Mouse (Mus musculus) megakaryocyte, embryonic 14.5 days (primary cell): ENCODE measurements around the gene Sgpp2. TPM values are rescaled to one million over a fixed set of nuclear protein-coding genes. Genes with fewer than 3 reads are reported as not detected.

Experiments
- H3K27me3 ChIP-seq: replicated peaks from 2 replicates; pipeline ENCODE3; 2012; ENCODE audit warnings: inconsistent platforms
- H3K36me3 ChIP-seq: replicated peaks from 2 replicates; pipeline ENCODE3; 2012; ENCODE audit warnings: low read length, inconsistent platforms, mixed read lengths
- H3K4me1 ChIP-seq: 2 replicates; pipeline ENCODE4 v1.6.1; 2012; ENCODE audit warnings: inconsistent platforms
- H3K4me3 ChIP-seq: replicated peaks from 2 replicates; pipeline ENCODE3; 2012; ENCODE audit warnings: moderate library complexity, mild to moderate bottlenecking, inconsistent platforms
- H3K9me3 ChIP-seq: 2 replicates; pipeline ENCODE4 v1.6.1; 2012; ENCODE audit warnings: inconsistent platforms
- FLI1 ChIP-seq: IDR thresholded peaks from 2 replicates; pipeline ENCODE4 v1.6.1; 2012; ENCODE audit warnings: low read length, inconsistent platforms, mixed read lengths
- GATA1 ChIP-seq: IDR thresholded peaks from 3 replicates; pipeline ENCODE4 v1.6.1; 2012; ENCODE audit warnings: mixed read lengths, low read length, inconsistent platforms, borderline replicate concordance
- polyA plus RNA-seq: library from polyadenylated mRNA; stranded (reverse); fragments of >175 nt; gene quantifications from 2 replicates; pipeline ENCODE4 v1.2.3, GENCODE M21; 2012; ENCODE audit warnings: low replicate concordance; ENCODE audit not compliant: insufficient read depth

Sgpp2 gene
- polyA plus RNA-seq, 1 experiment = not detected

DNA sequence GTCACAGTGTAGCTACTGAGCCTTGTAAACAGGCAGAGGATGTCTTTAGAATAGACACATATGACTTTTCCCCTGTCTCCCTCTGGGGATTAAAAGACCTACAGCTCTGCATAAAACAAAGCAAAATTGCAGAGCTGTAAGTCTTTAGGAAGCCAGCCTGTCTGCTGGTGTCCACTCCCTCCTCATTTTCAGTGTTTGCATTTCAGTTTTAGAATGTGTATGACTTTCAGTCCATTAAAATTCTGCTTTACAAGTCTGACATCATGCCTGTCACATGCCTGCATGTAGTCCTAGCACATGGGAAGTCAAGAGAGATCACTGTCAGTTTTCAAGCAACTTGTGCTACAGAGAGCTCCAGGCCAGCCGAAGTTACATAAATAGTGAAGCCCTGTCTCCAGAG is 47.7 kb downstream of the Sgpp2 start:
- Histone ChIP-seq H3K4me3 (no peak overlapping the region), H3K4me1 (no peaks in the 10 kb centered on the region), H3K27me3 (peaks cover 2% of the 10 kb centered on the region)

DNA sequence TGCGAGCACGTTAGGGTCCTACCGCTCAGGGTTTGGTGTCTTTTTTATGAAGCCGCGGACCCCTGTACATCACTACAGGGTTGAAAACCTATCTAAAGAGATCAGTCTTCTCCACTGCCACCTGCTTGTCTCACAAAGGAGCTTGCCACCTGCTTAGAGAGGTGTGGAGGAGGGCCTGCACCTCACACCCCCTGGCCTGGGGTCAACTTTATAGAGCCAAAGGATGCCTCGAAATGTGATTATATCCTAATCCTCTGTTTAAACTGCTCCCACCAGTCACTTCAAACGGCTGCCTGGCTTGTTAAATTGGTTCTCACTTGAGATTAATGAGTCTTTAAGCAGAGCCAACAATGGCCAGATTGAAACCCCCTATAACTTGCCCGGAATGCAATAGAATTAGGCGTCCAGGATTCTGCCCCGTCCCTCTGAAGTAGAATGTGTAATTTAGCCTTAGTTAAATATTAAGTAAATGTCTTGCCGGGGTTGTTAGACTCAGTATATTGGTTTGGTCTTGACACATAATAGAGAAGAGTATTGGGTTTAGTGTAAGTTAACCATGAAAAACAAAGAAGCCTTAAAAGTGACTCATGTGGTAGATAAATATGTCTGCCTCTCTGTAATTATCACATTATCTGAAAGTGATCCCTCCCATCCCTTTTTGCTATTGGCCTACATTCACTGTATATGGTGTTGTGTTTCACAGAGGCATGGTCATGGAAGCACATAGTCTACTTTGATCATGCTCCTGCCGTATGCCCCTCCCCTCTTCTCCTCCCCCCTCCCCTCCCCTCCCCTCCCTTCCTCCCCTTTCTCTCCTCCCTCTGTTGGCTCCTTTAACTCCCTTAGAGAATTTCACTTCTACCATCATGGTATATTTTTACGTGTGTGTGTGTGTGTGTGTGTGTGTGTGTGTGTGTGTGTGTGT is 54.1 kb downstream of the Sgpp2 start:
- Histone ChIP-seq H3K4me3 (no peak overlapping the region), H3K9me3 (0 out of 2 replicates have a peak, but pooled peaks cover 3% of the 10 kb centered on the region), H3K36me3 (no peaks in the 10 kb centered on the region), H3K4me1 (no peaks in the 10 kb centered on the region), H3K27me3 (peaks cover 4% of the 10 kb centered on the region)
- TF ChIP-seq FLI1 (no peak), GATA1 (no peak)

More for the DNA sequence above, 47.7 kb downstream of the Sgpp2 start:
- no peaks in the 10 kb centered on the region for H3K36me3 ChIP-seq
- TF ChIP-seq FLI1 (no peak), GATA1 (no peak)
- no peaks in the 10 kb centered on the region for H3K9me3 ChIP-seq

DNA sequence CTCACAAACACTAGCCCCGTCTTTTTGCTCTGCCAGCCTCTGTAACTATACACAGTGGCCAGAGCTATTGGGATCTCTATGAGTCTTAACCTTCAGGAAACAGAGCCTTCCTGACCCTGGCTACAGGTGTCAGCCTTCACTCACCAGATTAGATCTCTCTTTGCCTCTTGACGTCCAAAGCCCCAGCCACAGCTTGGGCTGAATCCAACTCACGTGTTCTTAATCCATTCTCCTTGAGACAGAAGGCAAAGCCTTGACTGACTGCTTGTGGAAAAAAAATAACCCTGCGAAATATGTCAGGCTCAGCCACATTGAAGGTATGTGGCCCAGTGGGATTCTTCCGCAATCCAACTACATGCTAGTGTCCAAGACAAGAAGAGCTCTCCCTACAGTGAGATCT is 57.7 kb downstream of the Sgpp2 start:
- no peak for TF ChIP-seq GATA1
- no peak for TF ChIP-seq FLI1
- peaks cover 9% of the 10 kb centered on the region for H3K27me3 ChIP-seq
- no peak overlapping the region for H3K4me3 ChIP-seq
- H3K9me3 ChIP-seq = 0 out of 2 replicates have a peak, but pooled peaks cover 3% of the 10 kb centered on the region
- H3K4me1 ChIP-seq = no peaks in the 10 kb centered on the region
- H3K36me3 ChIP-seq = no peaks in the 10 kb centered on the region

DNA sequence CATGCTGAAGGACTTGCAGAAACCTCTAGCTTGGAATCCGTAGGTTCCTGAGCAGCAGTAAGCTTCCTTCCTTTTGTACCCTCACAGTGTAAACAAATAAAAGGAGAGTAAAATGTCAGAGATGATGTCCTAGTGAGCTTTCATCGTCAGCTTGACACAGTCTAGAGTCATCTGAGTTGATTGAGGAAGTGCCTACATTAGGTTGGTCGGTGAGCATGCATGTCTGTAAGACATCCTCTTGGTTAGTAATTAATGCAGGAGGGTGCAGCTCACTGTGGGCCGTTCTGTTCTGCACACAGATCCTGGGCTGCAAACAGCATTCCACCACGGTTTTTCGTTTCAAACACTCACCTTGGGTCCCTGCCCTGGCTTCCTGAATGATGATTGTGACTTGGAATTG is 60.0 kb downstream of the Sgpp2 start:
- no peaks in the 10 kb centered on the region for H3K36me3 ChIP-seq
- no peaks in the 10 kb centered on the region for H3K4me1 ChIP-seq
- H3K9me3 ChIP-seq = 0 out of 2 replicates have a peak, but pooled peaks cover 2% of the 10 kb centered on the region
- no peak overlapping the region for H3K4me3 ChIP-seq
- H3K27me3 ChIP-seq = peaks cover 6% of the 10 kb centered on the region
- TF ChIP-seq GATA1 (no peak), FLI1 (no peak)

DNA sequence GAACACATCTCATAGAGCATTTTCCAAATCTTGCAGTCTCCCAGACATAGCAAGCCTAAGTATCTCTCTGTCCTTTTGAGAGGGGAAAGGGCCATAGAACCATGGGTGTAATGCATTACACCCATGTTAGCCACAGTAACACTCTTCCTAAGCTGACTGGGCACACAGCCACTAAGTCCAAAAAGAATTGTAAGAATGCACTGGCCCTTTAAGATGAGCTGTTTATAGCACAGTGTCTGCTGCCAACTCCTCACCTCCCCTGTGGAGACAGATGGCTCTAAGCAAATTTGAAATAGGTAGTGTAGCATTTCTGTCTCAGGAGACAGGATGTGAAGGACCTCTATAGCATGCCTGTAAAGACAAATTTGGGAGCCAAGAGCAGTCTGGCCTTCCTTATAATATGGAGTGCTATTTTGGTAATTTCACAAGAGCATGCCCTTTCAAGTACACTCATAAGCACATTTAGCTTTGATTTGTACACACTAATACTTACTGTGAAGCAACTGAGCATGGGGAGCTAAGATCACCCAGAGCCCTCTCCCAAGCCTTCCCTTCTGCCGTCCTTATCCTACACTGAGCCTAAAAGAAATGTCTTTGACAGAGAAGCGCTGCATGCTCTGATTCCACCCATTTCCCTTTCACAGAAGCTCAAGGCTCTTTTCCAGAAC is 61.6 kb downstream of the Sgpp2 start:
- H3K9me3 ChIP-seq = no peaks in the 10 kb centered on the region
- no peaks in the 10 kb centered on the region for H3K36me3 ChIP-seq
- H3K27me3 ChIP-seq = peaks cover 6% of the 10 kb centered on the region
- no peak overlapping the region for H3K4me3 ChIP-seq
- TF ChIP-seq FLI1 = no peak
- TF ChIP-seq GATA1 = no peak
- no peaks in the 10 kb centered on the region for H3K4me1 ChIP-seq

DNA sequence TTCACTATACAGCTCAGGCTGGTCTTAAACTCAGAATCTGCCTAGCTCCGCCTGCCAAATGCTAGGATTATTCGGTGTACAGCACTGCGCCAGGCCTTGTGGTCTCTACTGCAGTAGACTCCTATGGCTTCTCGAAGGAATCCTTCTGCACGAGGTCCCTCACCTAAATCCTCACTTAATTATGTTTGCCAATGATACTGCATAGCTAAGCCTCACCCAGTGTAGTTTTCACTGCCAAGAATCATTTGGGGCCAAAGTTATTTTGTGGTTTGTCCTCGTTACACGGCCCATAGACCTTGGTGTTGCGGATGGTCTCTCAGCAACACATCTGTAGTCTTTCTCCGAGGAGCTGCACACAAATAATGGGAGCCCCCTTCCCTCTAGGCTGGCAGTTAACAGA is 62.2 kb downstream of the Sgpp2 start:
- H3K27me3 ChIP-seq = peaks cover 8% of the 10 kb centered on the region
- no peaks in the 10 kb centered on the region for H3K36me3 ChIP-seq
- no peaks in the 10 kb centered on the region for H3K4me1 ChIP-seq
- TF ChIP-seq FLI1 = no peak
- TF ChIP-seq GATA1 = no peak
- no peak overlapping the region for H3K4me3 ChIP-seq
- H3K9me3 ChIP-seq = no peaks in the 10 kb centered on the region

DNA sequence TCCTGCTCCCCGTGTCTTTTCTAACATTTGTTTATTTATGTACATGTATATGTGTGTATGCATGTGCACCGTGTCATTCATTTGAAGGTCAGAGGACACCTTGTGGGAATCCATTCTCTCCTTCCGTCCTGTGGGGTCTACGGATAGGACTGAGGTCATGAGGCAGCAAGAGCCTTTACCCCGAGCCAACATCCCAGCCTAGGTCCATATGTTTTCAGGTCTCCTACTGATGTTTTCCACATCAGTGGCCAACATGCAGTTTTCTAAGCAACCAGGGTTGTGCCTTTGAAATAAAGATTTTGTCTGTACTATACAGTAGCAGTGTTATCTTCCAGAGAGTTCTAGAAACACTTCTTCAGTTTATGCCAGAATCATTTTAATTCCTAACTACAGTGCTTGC is 63.7 kb downstream of the Sgpp2 start:
- Histone ChIP-seq H3K4me1 (no peaks in the 10 kb centered on the region), H3K9me3 (no peaks in the 10 kb centered on the region), H3K27me3 (peaks cover 8% of the 10 kb centered on the region), H3K4me3 (no peak overlapping the region), H3K36me3 (no peaks in the 10 kb centered on the region)
- TF ChIP-seq FLI1 (no peak), GATA1 (no peak)

DNA sequence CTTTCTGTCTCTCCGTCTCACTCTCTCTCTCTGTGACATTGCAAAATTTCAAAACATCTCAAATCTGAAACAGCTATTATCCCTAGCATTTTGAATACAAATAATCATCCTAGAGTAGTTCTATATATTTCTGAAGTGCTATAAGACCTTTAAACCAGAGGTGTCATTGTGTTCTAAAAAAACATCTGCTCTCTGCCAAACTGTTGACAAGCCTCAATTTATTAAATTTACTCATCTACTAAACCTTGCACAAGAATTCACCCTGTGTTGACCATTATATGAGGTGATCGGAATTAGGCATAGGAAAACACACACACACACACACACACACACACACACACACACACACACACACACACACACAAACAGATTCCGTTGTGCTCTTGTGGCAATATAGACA is 64.9 kb downstream of the Sgpp2 start:
- Histone ChIP-seq H3K9me3 (no peaks in the 10 kb centered on the region), H3K4me3 (no peak overlapping the region), H3K27me3 (peaks cover 5% of the 10 kb centered on the region), H3K36me3 (no peaks in the 10 kb centered on the region), H3K4me1 (no peaks in the 10 kb centered on the region)
- TF ChIP-seq FLI1 (no peak), GATA1 (no peak)

DNA sequence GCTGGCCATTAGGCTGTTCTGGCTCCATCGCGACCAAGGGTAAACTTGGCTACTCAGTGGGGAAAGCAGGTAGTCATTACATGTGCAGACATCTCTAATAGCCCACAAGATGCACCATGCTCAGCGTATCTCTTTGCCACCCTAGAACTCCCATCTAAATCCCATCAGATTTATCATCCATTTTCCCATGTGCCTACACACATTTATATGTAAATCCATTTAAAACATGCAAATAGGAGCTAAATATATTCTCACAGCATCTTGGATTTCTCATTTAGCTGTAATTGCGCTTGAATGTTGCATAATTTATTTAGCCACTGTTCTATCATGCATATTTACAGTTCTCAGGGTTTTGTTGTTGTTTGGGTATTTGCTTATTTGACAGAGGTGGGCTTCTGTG is 70.8 kb downstream of the Sgpp2 start:
- H3K36me3 ChIP-seq = no peaks in the 10 kb centered on the region
- no peak overlapping the region for H3K4me3 ChIP-seq
- peaks cover 2% of the 10 kb centered on the region for H3K27me3 ChIP-seq
- H3K9me3 ChIP-seq = peaks cover 18% of the 10 kb centered on the region
- peaks cover 3% of the 10 kb centered on the region; the same call in 1 of the 2 replicates for H3K4me1 ChIP-seq
- TF ChIP-seq GATA1 (no peak), FLI1 (no peak)

DNA sequence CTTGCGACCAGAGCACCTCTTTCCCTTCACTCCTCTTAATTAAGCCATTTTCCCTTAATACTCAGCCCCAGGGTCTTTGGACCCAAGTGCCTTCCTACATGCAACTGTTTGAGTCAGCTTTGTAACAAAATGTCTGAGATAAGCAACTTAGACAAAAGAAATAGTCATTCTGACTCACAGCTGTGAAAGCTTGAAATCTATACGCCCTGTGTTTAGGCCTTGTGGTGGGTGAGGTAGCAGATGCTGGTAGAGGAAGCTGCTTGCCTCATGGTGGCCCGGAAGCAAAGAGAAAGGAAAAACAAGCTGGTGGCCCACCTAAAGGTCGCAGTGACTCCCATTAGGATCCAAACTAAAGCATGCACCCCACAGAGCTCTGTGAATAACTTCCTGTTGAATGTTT is 77.7 kb downstream of the Sgpp2 start:
- no peaks in the 10 kb centered on the region for H3K36me3 ChIP-seq
- TF ChIP-seq FLI1 = no peak
- no peak for TF ChIP-seq GATA1

More for the DNA sequence above, 77.7 kb downstream of the Sgpp2 start:
- no peak overlapping the region for H3K4me3 ChIP-seq
- peaks cover 3% of the 10 kb centered on the region; the same call in 1 of the 2 replicates for H3K4me1 ChIP-seq
- peaks cover 21% of the 10 kb centered on the region for H3K9me3 ChIP-seq
- H3K27me3 ChIP-seq = no peaks in the 10 kb centered on the region
